Mouse (Mus musculus) bone marrow, adult 2 months (tissue): ENCODE measurements around the gene Gimap9.
"Not testable (repeated sequence)": the region's sequence is repeated elsewhere in the genome, so short reads cannot be mapped to it uniquely, and the experiment has no call there.

Experiments used
- CTCF ChIP-seq: fragments of 200-500 bp; IDR thresholded peaks from 2 replicates; pipeline ENCODE4 v1.5.1; 2011; ENCODE audit warnings: low read length, control low read depth; ENCODE audit not compliant: control insufficient read depth, insufficient read depth
- POLR2A ChIP-seq: fragments of 200-500 bp; IDR thresholded peaks from 2 replicates; pipeline ENCODE4 v1.6.1; 2011; ENCODE audit warnings: low read depth, mild to moderate bottlenecking, control low read depth, low read length, borderline replicate concordance; ENCODE audit not compliant: control insufficient read depth

DNA sequence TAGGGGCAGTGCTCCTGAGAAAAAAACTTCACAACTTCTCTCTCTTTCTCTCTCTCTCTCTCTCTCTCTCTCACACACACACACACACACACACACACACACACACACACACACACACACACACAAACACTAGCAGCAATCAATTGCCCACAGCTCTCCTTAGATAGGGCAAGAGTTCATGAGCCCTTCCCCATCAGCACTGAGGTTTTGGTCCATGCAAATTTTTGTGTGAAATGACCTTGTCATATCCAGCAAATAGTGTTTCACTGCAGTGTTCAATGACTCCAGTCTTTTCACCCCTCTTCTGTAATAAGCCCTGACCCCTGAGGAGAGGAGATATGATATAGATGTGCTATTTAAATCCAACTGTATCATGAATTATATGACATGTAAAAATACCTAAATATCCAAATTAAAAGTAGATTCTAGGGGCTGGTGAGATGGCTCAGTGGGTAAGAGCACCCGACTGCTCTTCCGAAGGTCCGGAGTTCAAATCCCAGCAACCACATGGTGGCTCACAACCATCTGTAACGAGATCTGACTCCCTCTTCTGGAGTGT is 7.4 kb downstream of the Gimap9 start:
- not testable (repeated sequence) for TF ChIP-seq CTCF, POLR2A
